Mouse (Mus musculus) erythroblast, embryonic 14.5 days (primary cell): Measurements from ENCODE around the gene Gm7879.

Experiments
- GATA1 ChIP-seq: IDR thresholded peaks from 2 replicates; pipeline ENCODE4 v1.6.1; 2012; ENCODE audit warnings: low read length, inconsistent platforms, mixed read lengths
- TAL1 ChIP-seq: IDR thresholded peaks from 3 replicates; pipeline ENCODE4 v1.6.1; 2012; ENCODE audit warnings: low read length, inconsistent platforms, mixed read lengths

- TF ChIP-seq GATA1 (no peak), TAL1 (no peak)
Measured at GRCm38 (mm10) chr5:43961056-43961455, 48.1 kb downstream of the Gm7879 start.
